Mouse (Mus musculus): Measurements from ENCODE around the gene Smarca2. TPM values are rescaled to one million over a fixed set of nuclear protein-coding genes. Genes with fewer than 3 reads are reported as not detected.

The Smarca2 gene
- polyA plus RNA-seq, 1 experiment from 2014 or later, result 53.4 TPM

DNA sequence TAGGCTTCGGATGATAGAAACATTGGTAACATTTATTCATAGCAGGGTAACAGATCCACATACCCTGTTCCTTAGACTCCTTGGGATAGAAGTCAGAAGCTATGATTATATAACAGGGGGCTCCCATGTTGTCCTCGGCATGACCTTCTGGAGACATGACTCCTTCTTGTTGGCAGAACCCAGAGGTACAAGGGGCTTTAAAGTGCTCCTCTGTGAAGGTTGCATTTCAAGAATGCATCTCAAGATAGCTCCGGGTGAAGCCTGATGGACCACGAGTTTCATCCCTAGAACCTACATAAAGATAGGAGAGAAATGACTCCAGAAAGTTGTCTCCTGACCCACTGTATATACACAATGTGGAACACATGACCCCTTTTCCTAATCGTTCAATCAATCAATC, 27.4 kb downstream of the Smarca2 start:
- no peak for ATAC-seq (replicated peaks; ENCODE audit: insufficient number of reproducible peaks, low FRiP score, low TSS enrichment, low read depth)
- no peaks in the 10 kb centered on the region for H3K9me3 ChIP-seq (replicated peaks; ENCODE audit: control insufficient read depth, low read length)
- no peak overlapping the region for H3K27ac ChIP-seq (replicated peaks; ENCODE audit: low read depth, low read length)
- 90% methylated on average over 5 of the region's 5 CpGs for WGBS
- no peak for DNase-seq (ENCODE audit: low spot score)
- H3K36me3 ChIP-seq (replicated peaks; ENCODE audit: control insufficient read depth, insufficient read depth, low read depth, low read length), result no peaks in the 10 kb centered on the region
- no peak overlapping the region for H3K4me2 ChIP-seq (ENCODE audit: low read depth, low read length)
- no peak overlapping the region for H3K9ac ChIP-seq (replicated peaks; ENCODE audit: low read length)
- H3K4me3 ChIP-seq (ENCODE audit: low read depth, low read length), result no peak overlapping the region
- H3K4me1 ChIP-seq (ENCODE audit: control insufficient read depth, insufficient read depth, low read length), result no peaks in the 10 kb centered on the region
- no peaks in the 10 kb centered on the region for H3K27me3 ChIP-seq (ENCODE audit: control insufficient read depth, insufficient read depth, low read length)

DNA sequence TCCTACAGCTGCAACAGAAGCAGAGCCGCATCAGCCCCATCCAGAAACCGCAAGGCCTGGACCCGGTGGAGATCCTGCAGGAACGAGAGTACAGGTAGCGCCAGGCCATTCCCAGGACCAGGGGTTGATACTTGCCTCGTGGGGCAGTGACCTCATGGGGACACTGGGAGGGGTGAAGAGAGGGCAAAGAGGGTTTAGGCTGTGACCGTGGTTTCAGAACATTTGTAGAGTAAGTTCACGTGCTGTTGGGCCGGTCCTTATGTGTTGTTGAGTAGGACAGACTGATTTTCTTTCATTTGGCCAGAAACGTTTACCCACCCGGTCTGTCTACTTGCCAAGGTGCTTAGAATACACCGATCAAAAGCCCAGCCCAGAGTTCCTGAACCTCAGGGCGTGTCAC, 35.7 kb downstream of the Smarca2 start:
- 88% methylated on average over 13 of the region's 13 CpGs for WGBS
- ATAC-seq (replicated peaks; ENCODE audit: insufficient number of reproducible peaks, low FRiP score, low TSS enrichment, low read depth), result no peak
- no peaks in the 10 kb centered on the region for H3K36me3 ChIP-seq (replicated peaks; ENCODE audit: control insufficient read depth, insufficient read depth, low read depth, low read length)
- H3K27me3 ChIP-seq (ENCODE audit: control insufficient read depth, insufficient read depth, low read length), result no peaks in the 10 kb centered on the region
- H3K4me3 ChIP-seq (ENCODE audit: low read depth, low read length), result no peak overlapping the region
- no peaks in the 10 kb centered on the region for H3K9me3 ChIP-seq (replicated peaks; ENCODE audit: control insufficient read depth, low read length)
- no peaks in the 10 kb centered on the region; the same call in 1 of the 2 replicates for H3K4me1 ChIP-seq (ENCODE audit: control insufficient read depth, insufficient read depth, low read length)
- H3K27ac ChIP-seq (replicated peaks; ENCODE audit: low read depth, low read length), result no peak overlapping the region
- H3K9ac ChIP-seq (replicated peaks; ENCODE audit: low read length), result no peak overlapping the region
- DNase-seq (ENCODE audit: low spot score), result no peak
- no peak overlapping the region for H3K4me2 ChIP-seq (ENCODE audit: low read depth, low read length)

DNA sequence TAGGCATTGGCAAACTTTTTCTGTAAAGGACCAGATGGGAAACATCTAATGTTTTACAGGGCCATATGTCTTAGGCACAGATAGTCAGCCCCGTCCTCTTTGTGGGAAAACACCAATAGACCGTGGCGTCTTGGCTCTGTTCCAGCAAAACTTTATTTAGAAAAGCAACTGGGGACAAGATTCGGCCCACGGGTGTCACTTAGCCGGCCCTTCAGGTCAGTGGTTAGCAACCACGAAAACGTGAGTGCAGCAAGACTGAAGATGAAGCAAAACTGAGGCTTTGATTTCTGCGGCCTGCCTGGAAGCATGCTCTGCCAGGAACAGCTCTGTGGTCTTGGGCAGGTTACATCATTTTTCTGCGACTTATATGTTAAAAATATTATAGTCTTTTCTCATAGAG, 36.4 kb downstream of the Smarca2 start:
- H3K9ac ChIP-seq (replicated peaks; ENCODE audit: low read length), result no peak overlapping the region
- WGBS, result 85% methylated on average over 10 of the region's 10 CpGs
- no peaks in the 10 kb centered on the region for H3K36me3 ChIP-seq (replicated peaks; ENCODE audit: control insufficient read depth, insufficient read depth, low read depth, low read length)
- no peak overlapping the region for H3K27ac ChIP-seq (replicated peaks; ENCODE audit: low read depth, low read length)
- no peak overlapping the region for H3K4me3 ChIP-seq (ENCODE audit: low read depth, low read length)
- no peak for ATAC-seq (replicated peaks; ENCODE audit: insufficient number of reproducible peaks, low FRiP score, low TSS enrichment, low read depth)
- H3K4me1 ChIP-seq (ENCODE audit: control insufficient read depth, insufficient read depth, low read length), result no peaks in the 10 kb centered on the region; the same call in 1 of the 2 replicates
- H3K9me3 ChIP-seq (replicated peaks; ENCODE audit: control insufficient read depth, low read length), result no peaks in the 10 kb centered on the region
- no peak for DNase-seq (ENCODE audit: low spot score)
- H3K4me2 ChIP-seq (ENCODE audit: low read depth, low read length), result no peak overlapping the region
- no peaks in the 10 kb centered on the region for H3K27me3 ChIP-seq (ENCODE audit: control insufficient read depth, insufficient read depth, low read length)

DNA sequence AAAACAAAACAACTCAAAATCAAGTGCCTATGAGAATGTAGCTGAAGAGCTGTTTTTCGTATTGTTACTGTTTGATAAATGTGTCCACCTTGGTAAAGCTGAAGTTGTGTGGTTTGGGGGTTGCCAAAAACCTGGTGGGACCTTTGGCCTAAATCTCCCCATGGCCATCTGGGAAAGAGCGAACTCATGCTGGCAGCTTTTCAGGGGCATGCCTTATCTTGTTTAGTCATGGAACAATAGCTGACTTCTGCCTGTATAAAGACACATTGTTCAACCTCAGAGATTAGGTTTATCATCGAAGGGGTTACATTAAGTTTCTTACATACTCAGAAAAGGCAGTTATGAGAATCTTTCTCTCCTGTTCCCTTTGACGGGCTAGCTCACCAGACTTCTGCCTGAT, 38.2 kb downstream of the Smarca2 start:
- ATAC-seq (replicated peaks; ENCODE audit: insufficient number of reproducible peaks, low FRiP score, low TSS enrichment, low read depth) (no peak), DNase-seq (ENCODE audit: low spot score) (no peak)
- Histone ChIP-seq H3K9me3 (replicated peaks; ENCODE audit: control insufficient read depth, low read length) (no peaks in the 10 kb centered on the region), H3K4me1 (ENCODE audit: control insufficient read depth, insufficient read depth, low read length) (no peaks in the 10 kb centered on the region; the same call in 1 of the 2 replicates), H3K27me3 (ENCODE audit: control insufficient read depth, insufficient read depth, low read length) (no peaks in the 10 kb centered on the region), H3K4me2 (ENCODE audit: low read depth, low read length) (no peak overlapping the region), H3K9ac (replicated peaks; ENCODE audit: low read length) (no peak overlapping the region), H3K27ac (replicated peaks; ENCODE audit: low read depth, low read length) (no peak overlapping the region), H3K4me3 (ENCODE audit: low read depth, low read length) (no peak overlapping the region), H3K36me3 (replicated peaks; ENCODE audit: control insufficient read depth, insufficient read depth, low read depth, low read length) (no peaks in the 10 kb centered on the region)
- WGBS, result 62% methylated on average over 4 of the region's 4 CpGs

DNA sequence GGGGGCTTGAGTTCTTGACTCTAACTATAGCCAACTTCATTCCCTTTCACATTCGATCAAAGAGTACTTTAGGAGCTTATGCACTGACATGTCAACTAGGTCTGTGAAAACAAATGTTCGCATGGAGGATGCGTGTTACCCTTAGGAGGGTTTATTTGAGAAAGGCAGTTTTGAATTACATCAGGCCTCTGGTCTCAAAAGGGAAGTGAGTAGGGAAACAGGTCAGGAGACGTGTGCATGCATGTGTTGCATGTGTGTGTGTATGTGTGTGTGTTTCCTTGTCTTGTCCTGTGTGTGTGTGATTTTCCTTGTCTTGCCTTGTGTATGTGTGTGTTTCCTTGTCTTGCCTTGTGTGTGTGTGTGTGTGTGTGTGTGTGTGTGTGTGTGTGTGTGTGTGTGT, 39.1 kb downstream of the Smarca2 start:
- Histone ChIP-seq H3K4me2 (ENCODE audit: low read depth, low read length) (no peak overlapping the region), H3K4me3 (ENCODE audit: low read depth, low read length) (no peak overlapping the region), H3K27me3 (ENCODE audit: control insufficient read depth, insufficient read depth, low read length) (no peaks in the 10 kb centered on the region), H3K27ac (replicated peaks; ENCODE audit: low read depth, low read length) (no peak overlapping the region), H3K36me3 (replicated peaks; ENCODE audit: control insufficient read depth, insufficient read depth, low read depth, low read length) (no peaks in the 10 kb centered on the region), H3K9me3 (replicated peaks; ENCODE audit: control insufficient read depth, low read length) (no peaks in the 10 kb centered on the region), H3K9ac (replicated peaks; ENCODE audit: low read length) (no peak overlapping the region), H3K4me1 (ENCODE audit: control insufficient read depth, insufficient read depth, low read length) (no peaks in the 10 kb centered on the region; the same call in 1 of the 2 replicates)
- 68% methylated on average over 4 of the region's 4 CpGs for WGBS
- DNase-seq (ENCODE audit: low spot score) (no peak), ATAC-seq (replicated peaks; ENCODE audit: insufficient number of reproducible peaks, low FRiP score, low TSS enrichment, low read depth) (no peak)

DNA sequence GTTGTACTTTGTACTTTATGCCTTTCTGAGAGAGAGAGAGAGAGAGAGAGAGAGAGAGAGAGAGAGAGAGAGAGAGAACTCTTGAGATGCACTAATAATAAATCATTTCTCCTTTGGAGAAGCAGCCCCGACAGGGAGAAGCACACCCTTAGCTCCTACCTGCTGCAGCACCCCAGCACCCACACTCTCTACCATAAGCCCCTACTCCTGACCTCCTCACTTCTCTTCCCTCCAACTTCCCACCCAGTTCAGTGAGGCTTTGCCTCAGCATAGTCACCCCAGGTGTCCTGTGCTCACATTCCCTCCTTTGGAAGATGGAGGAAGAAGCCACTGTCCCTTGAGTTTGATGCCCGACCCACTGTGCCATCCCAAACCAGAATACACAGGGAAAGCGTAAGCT, 40.2 kb downstream of the Smarca2 start:
- Histone ChIP-seq H3K9me3 (replicated peaks; ENCODE audit: control insufficient read depth, low read length) (no peaks in the 10 kb centered on the region), H3K4me1 (ENCODE audit: control insufficient read depth, insufficient read depth, low read length) (no peaks in the 10 kb centered on the region; the same call in 1 of the 2 replicates), H3K4me3 (ENCODE audit: low read depth, low read length) (no peak overlapping the region), H3K27ac (replicated peaks; ENCODE audit: low read depth, low read length) (no peak overlapping the region), H3K36me3 (replicated peaks; ENCODE audit: control insufficient read depth, insufficient read depth, low read depth, low read length) (no peaks in the 10 kb centered on the region), H3K9ac (replicated peaks; ENCODE audit: low read length) (no peak overlapping the region), H3K4me2 (ENCODE audit: low read depth, low read length) (no peak overlapping the region), H3K27me3 (ENCODE audit: control insufficient read depth, insufficient read depth, low read length) (no peaks in the 10 kb centered on the region)
- no peak for ATAC-seq (replicated peaks; ENCODE audit: insufficient number of reproducible peaks, low FRiP score, low TSS enrichment, low read depth)
- WGBS, result 85% methylated on average over 3 of the region's 3 CpGs
- DNase-seq (ENCODE audit: low spot score), result no peak

DNA sequence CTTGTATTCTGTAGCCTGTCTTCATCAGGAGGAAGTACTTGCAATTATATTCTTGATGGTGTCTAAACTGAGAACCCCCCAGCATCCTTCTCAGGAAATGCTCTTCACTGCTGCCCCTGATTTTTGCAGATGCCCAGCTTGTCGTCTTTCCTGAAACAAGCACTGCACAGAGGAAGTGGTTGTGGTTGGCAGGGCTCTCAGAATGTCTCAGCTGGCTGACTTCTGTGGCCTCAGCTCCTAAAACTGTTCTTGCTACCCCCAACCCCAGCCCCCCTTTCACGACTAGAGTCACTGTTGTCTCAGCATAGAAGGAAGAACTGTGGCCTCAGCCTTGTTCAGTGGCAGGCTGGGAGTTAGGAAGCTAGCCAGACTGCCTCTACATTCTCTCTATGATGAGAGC, 41.3 kb downstream of the Smarca2 start:
- Histone ChIP-seq H3K9me3 (replicated peaks; ENCODE audit: control insufficient read depth, low read length) (no peaks in the 10 kb centered on the region), H3K4me3 (ENCODE audit: low read depth, low read length) (no peak overlapping the region), H3K36me3 (replicated peaks; ENCODE audit: control insufficient read depth, insufficient read depth, low read depth, low read length) (no peaks in the 10 kb centered on the region), H3K27ac (replicated peaks; ENCODE audit: low read depth, low read length) (no peak overlapping the region), H3K4me2 (ENCODE audit: low read depth, low read length) (no peak overlapping the region), H3K4me1 (ENCODE audit: control insufficient read depth, insufficient read depth, low read length) (no peaks in the 10 kb centered on the region), H3K9ac (replicated peaks; ENCODE audit: low read length) (no peak overlapping the region), H3K27me3 (ENCODE audit: control insufficient read depth, insufficient read depth, low read length) (no peaks in the 10 kb centered on the region)
- DNase-seq (ENCODE audit: low spot score), result no peak
- ATAC-seq (replicated peaks; ENCODE audit: insufficient number of reproducible peaks, low FRiP score, low TSS enrichment, low read depth), result no peak
- WGBS, result 40% methylated on average over 2 of the region's 2 CpGs

DNA sequence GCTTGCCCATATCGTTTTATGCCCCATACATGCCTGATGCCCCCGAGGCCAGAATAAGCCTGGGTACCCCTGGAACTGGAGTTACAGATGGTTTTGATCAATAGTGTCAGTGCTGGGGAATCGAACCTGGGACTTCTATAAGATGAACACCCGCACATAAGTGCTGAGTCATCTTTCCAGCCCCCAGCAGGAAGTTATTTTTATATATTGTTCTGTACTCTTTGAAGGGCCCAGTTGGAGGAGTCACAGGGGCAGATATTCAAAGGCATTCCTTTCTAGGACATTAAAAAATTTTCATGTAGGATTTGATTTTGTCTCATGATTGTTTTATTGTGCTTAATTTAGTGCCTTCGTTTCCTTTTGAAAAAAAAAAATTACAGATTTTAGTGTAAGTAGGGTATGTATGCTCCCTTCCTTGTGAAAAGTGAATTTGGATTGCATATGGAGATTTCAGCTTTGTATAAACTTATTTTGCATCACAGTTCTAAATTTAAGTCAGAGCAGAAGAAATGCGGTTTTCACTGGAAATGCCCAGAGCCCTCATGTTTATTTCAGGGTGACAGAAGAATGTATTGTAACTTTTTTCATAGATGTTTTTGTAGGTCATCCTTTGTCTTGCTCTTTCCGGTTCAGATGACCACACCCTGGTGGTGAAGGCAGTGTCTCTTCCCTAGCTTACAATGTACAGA, 45.9 kb downstream of the Smarca2 start:
- no peaks in the 10 kb centered on the region for H3K27me3 ChIP-seq (ENCODE audit: control insufficient read depth, insufficient read depth, low read length)
- DNase-seq (ENCODE audit: low spot score) (no peak), ATAC-seq (replicated peaks; ENCODE audit: insufficient number of reproducible peaks, low FRiP score, low TSS enrichment, low read depth) (no peak)
- H3K4me3 ChIP-seq (ENCODE audit: low read depth, low read length), result no peak overlapping the region
- WGBS, result 82% methylated on average over 7 of the region's 7 CpGs
- no peaks in the 10 kb centered on the region for H3K36me3 ChIP-seq (replicated peaks; ENCODE audit: control insufficient read depth, insufficient read depth, low read depth, low read length)
- no peaks in the 10 kb centered on the region for H3K9me3 ChIP-seq (replicated peaks; ENCODE audit: control insufficient read depth, low read length)
- H3K9ac ChIP-seq (replicated peaks; ENCODE audit: low read length), result no peak overlapping the region
- no peak overlapping the region for H3K4me2 ChIP-seq (ENCODE audit: low read depth, low read length)
- no peaks in the 10 kb centered on the region for H3K4me1 ChIP-seq (ENCODE audit: control insufficient read depth, insufficient read depth, low read length)
- H3K27ac ChIP-seq (replicated peaks; ENCODE audit: low read depth, low read length), result no peak overlapping the region
